Mouse (Mus musculus): Measurements from ENCODE around the gene Bmp5. TPM values are rescaled to one million over a fixed set of nuclear protein-coding genes. Genes with fewer than 3 reads are reported as not detected.

Gene Bmp5
- polyA plus RNA-seq, 1 experiment from 2014 or later: 8.4 TPM

GRCm38 (mm10) chr9:75883481-75884190 is 108.5 kb downstream of the Bmp5 start:
- WGBS: 97% methylated on average over 4 of the region's 4 CpGs
- Histone ChIP-seq H3K9ac (ENCODE audit: low read length) (no peak overlapping the region), H3K4me2 (ENCODE audit: low read length) (no peak overlapping the region), H3K9me3 (ENCODE audit: control insufficient read depth, low read length) (0 out of 2 replicates have a peak, but pooled peaks cover under 1% of the 10 kb centered on the region), H3K4me3 (ENCODE audit: control insufficient read depth in 1 of 2, insufficient read depth in 1 of 2, low read depth in 1 of 2, low read length in 2 of 2) (no peak overlapping the region), H3K4me1 (ENCODE audit: control insufficient read depth in 2 of 2, insufficient read depth in 2 of 2, low read length in 2 of 2) (no peaks in the 10 kb centered on the region), H3K27ac (replicated peaks in 1 of 2; ENCODE audit: control insufficient read depth in 1 of 2, insufficient read depth in 1 of 2, low read depth in 2 of 2, low read length in 2 of 2) (no peak overlapping the region), H3K36me3 (ENCODE audit: control insufficient read depth, insufficient read depth, low read length) (no peaks in the 10 kb centered on the region), H3K27me3 (ENCODE audit: control insufficient read depth, insufficient read depth, low read length) (no peaks in the 10 kb centered on the region)
- no peak for ATAC-seq (ENCODE audit: insufficient number of reproducible peaks, insufficient read depth, low FRiP score, low read depth)

GRCm38 (mm10) chr9:75886801-75887544 is 111.8 kb downstream of the Bmp5 start:
- no peak overlapping the region for H3K9ac ChIP-seq (ENCODE audit: low read length)
- H3K4me2 ChIP-seq (ENCODE audit: low read length): no peak overlapping the region
- no peak overlapping the region for H3K4me3 ChIP-seq (ENCODE audit: control insufficient read depth in 1 of 2, insufficient read depth in 1 of 2, low read depth in 1 of 2, low read length in 2 of 2)
- H3K36me3 ChIP-seq (ENCODE audit: control insufficient read depth, insufficient read depth, low read length): no peaks in the 10 kb centered on the region
- H3K27me3 ChIP-seq (ENCODE audit: control insufficient read depth, insufficient read depth, low read length): no peaks in the 10 kb centered on the region
- 0 out of 2 replicates have a peak, but pooled peaks cover 3% of the 10 kb centered on the region for H3K9me3 ChIP-seq (ENCODE audit: control insufficient read depth, low read length)
- H3K4me1 ChIP-seq (ENCODE audit: control insufficient read depth in 2 of 2, insufficient read depth in 2 of 2, low read length in 2 of 2): no peaks in the 10 kb centered on the region
- 92% methylated on average over 7 of the region's 7 CpGs for WGBS
- H3K27ac ChIP-seq (replicated peaks in 1 of 2; ENCODE audit: control insufficient read depth in 1 of 2, insufficient read depth in 1 of 2, low read depth in 2 of 2, low read length in 2 of 2): no peak overlapping the region
- ATAC-seq (ENCODE audit: insufficient number of reproducible peaks, insufficient read depth, low FRiP score, low read depth): no peak

- Histone ChIP-seq H3K4me2 (ENCODE audit: low read length) (no peak overlapping the region), H3K27ac (replicated peaks in 1 of 2; ENCODE audit: control insufficient read depth in 1 of 2, insufficient read depth in 1 of 2, low read depth in 2 of 2, low read length in 2 of 2) (no peak overlapping the region), H3K4me1 (ENCODE audit: control insufficient read depth in 2 of 2, insufficient read depth in 2 of 2, low read length in 2 of 2) (no peaks in the 10 kb centered on the region), H3K27me3 (ENCODE audit: control insufficient read depth, insufficient read depth, low read length) (no peaks in the 10 kb centered on the region), H3K9me3 (ENCODE audit: control insufficient read depth, low read length) (no peaks in the 10 kb centered on the region), H3K4me3 (ENCODE audit: control insufficient read depth in 1 of 2, insufficient read depth in 1 of 2, low read depth in 1 of 2, low read length in 2 of 2) (no peak overlapping the region), H3K36me3 (ENCODE audit: control insufficient read depth, insufficient read depth, low read length) (no peaks in the 10 kb centered on the region), H3K9ac (ENCODE audit: low read length) (no peak overlapping the region)
- WGBS: 90% methylated on average over 8 of the region's 8 CpGs
- ATAC-seq (ENCODE audit: insufficient number of reproducible peaks, insufficient read depth, low FRiP score, low read depth): no peak
Measured at GRCm38 (mm10) chr9:75896918-75897317, 121.8 kb downstream of the Bmp5 start.

- 69% methylated on average over 4 of the region's 4 CpGs for WGBS
- ATAC-seq (ENCODE audit: insufficient number of reproducible peaks, insufficient read depth, low FRiP score, low read depth): no peak
Measured at GRCm38 (mm10) chr9:75898022-75898421, 122.9 kb downstream of the Bmp5 start.

GRCm38 (mm10) chr9:75901219-75901618 is 126.1 kb downstream of the Bmp5 start:
- WGBS: 64% methylated on average over 9 of the region's 9 CpGs
- no peak overlapping the region for H3K4me3 ChIP-seq (ENCODE audit: control insufficient read depth in 1 of 2, insufficient read depth in 1 of 2, low read depth in 1 of 2, low read length in 2 of 2)
- H3K27ac ChIP-seq (replicated peaks in 1 of 2; ENCODE audit: control insufficient read depth in 1 of 2, insufficient read depth in 1 of 2, low read depth in 2 of 2, low read length in 2 of 2): no peak overlapping the region
- H3K36me3 ChIP-seq (ENCODE audit: control insufficient read depth, insufficient read depth, low read length): no peaks in the 10 kb centered on the region
- no peaks in the 10 kb centered on the region for H3K9me3 ChIP-seq (ENCODE audit: control insufficient read depth, low read length)
- no peak overlapping the region for H3K4me2 ChIP-seq (ENCODE audit: low read length)
- no peak overlapping the region for H3K9ac ChIP-seq (ENCODE audit: low read length)
- H3K4me1 ChIP-seq (ENCODE audit: control insufficient read depth in 2 of 2, insufficient read depth in 2 of 2, low read length in 2 of 2): no peaks in the 10 kb centered on the region
- H3K27me3 ChIP-seq (ENCODE audit: control insufficient read depth, insufficient read depth, low read length): no peaks in the 10 kb centered on the region
- ATAC-seq (ENCODE audit: insufficient number of reproducible peaks, insufficient read depth, low FRiP score, low read depth): no peak

More at GRCm38 (mm10) chr9:75898022-75898421, 122.9 kb downstream of the Bmp5 start:
- Histone ChIP-seq H3K27me3 (ENCODE audit: control insufficient read depth, insufficient read depth, low read length) (no peaks in the 10 kb centered on the region), H3K9ac (ENCODE audit: low read length) (no peak overlapping the region), H3K4me2 (ENCODE audit: low read length) (no peak overlapping the region), H3K27ac (replicated peaks in 1 of 2; ENCODE audit: control insufficient read depth in 1 of 2, insufficient read depth in 1 of 2, low read depth in 2 of 2, low read length in 2 of 2) (no peak overlapping the region), H3K36me3 (ENCODE audit: control insufficient read depth, insufficient read depth, low read length) (no peaks in the 10 kb centered on the region), H3K4me1 (ENCODE audit: control insufficient read depth in 2 of 2, insufficient read depth in 2 of 2, low read length in 2 of 2) (no peaks in the 10 kb centered on the region), H3K9me3 (ENCODE audit: control insufficient read depth, low read length) (no peaks in the 10 kb centered on the region), H3K4me3 (ENCODE audit: control insufficient read depth in 1 of 2, insufficient read depth in 1 of 2, low read depth in 1 of 2, low read length in 2 of 2) (no peak overlapping the region)

- H3K9ac ChIP-seq (ENCODE audit: low read length): no peak overlapping the region
- H3K9me3 ChIP-seq (ENCODE audit: control insufficient read depth, low read length): no peaks in the 10 kb centered on the region
- 57% methylated on average over 2 of the region's 2 CpGs for WGBS
- no peak for ATAC-seq (ENCODE audit: insufficient number of reproducible peaks, insufficient read depth, low FRiP score, low read depth)
- no peaks in the 10 kb centered on the region for H3K36me3 ChIP-seq (ENCODE audit: control insufficient read depth, insufficient read depth, low read length)
- no peak overlapping the region for H3K27ac ChIP-seq (replicated peaks in 1 of 2; ENCODE audit: control insufficient read depth in 1 of 2, insufficient read depth in 1 of 2, low read depth in 2 of 2, low read length in 2 of 2)
- no peak overlapping the region for H3K4me2 ChIP-seq (ENCODE audit: low read length)
- no peak overlapping the region for H3K4me3 ChIP-seq (ENCODE audit: control insufficient read depth in 1 of 2, insufficient read depth in 1 of 2, low read depth in 1 of 2, low read length in 2 of 2)
- H3K27me3 ChIP-seq (ENCODE audit: control insufficient read depth, insufficient read depth, low read length): no peaks in the 10 kb centered on the region
- 0 out of 4 replicates have a peak, but pooled peaks cover 0 to 3% of the 10 kb centered on the region in 2 experiments for H3K4me1 ChIP-seq (ENCODE audit: control insufficient read depth in 2 of 2, insufficient read depth in 2 of 2, low read length in 2 of 2)
Measured at GRCm38 (mm10) chr9:75905497-75905896, 130.3 kb downstream of the Bmp5 start.

GRCm38 (mm10) chr9:75910112-75910799 is 135.1 kb downstream of the Bmp5 start:
- no peaks in the 10 kb centered on the region for H3K36me3 ChIP-seq (ENCODE audit: control insufficient read depth, insufficient read depth, low read length)
- 0 out of 2 replicates have a peak, but pooled peaks have one; percentile 35 for ATAC-seq (ENCODE audit: insufficient number of reproducible peaks, insufficient read depth, low FRiP score, low read depth)
- 0 out of 4 replicates have a peak, but pooled peaks cover 0 to 3% of the 10 kb centered on the region in 2 experiments for H3K4me1 ChIP-seq (ENCODE audit: control insufficient read depth in 2 of 2, insufficient read depth in 2 of 2, low read length in 2 of 2)
- H3K4me3 ChIP-seq (ENCODE audit: control insufficient read depth in 1 of 2, insufficient read depth in 1 of 2, low read depth in 1 of 2, low read length in 2 of 2): no peak overlapping the region
- no peaks in the 10 kb centered on the region for H3K9me3 ChIP-seq (ENCODE audit: control insufficient read depth, low read length)
- H3K27me3 ChIP-seq (ENCODE audit: control insufficient read depth, insufficient read depth, low read length): no peaks in the 10 kb centered on the region
- H3K27ac ChIP-seq (replicated peaks in 1 of 2; ENCODE audit: control insufficient read depth in 1 of 2, insufficient read depth in 1 of 2, low read depth in 2 of 2, low read length in 2 of 2): peak overlapping the region in 1 of 2 experiments; percentile 33; a peak in 2 of 4 replicates
- H3K9ac ChIP-seq (ENCODE audit: low read length): no peak overlapping the region
- no peak overlapping the region for H3K4me2 ChIP-seq (ENCODE audit: low read length)
- WGBS: 28% methylated on average over 7 of the region's 7 CpGs

Data from heart, embryonic 14.5 days (tissue).